Mouse (Mus musculus) testis, adult 2 months (tissue): Measurements from ENCODE around the gene Lztr1.

Experiments used
- CTCF ChIP-seq: fragments of 200-500 bp; IDR thresholded peaks from 2 replicates; pipeline ENCODE4 v1.5.1; 2012; ENCODE audit warnings: low read depth, mild to moderate bottlenecking, inconsistent platforms, low read length, moderate library complexity; ENCODE audit not compliant: control insufficient read depth, insufficient read depth, insufficient replicate concordance
- POLR2A ChIP-seq: fragments of 200-500 bp; IDR thresholded peaks from 2 replicates; pipeline ENCODE4 v1.6.1; 2012; ENCODE audit warnings: low read depth, mild to moderate bottlenecking, inconsistent platforms, low read length, moderate library complexity; ENCODE audit not compliant: control insufficient read depth

- no peak for TF ChIP-seq POLR2A
- TF ChIP-seq CTCF, result no peak
Measured at GRCm38 (mm10) chr16:17527606-17528005, 19.1 kb downstream of the Lztr1 start.
